Mouse (Mus musculus): Measurements from ENCODE around the gene Adh1.

GRCm38 (mm10) chr3:138240942-138241341 is 19.8 kb upstream of the Adh1 start:
- TF ChIP-seq EP300 (IDR thresholded peaks at IDR 0.05; ENCODE audit: low read depth) (no peak), CTCF (IDR thresholded peaks at IDR 0.05; ENCODE audit: low read depth) (no peak)

Data from liver, embryonic 14.5 days (tissue).